Mouse (Mus musculus) heart, embryonic 14.5 days (tissue): ENCODE data around the gene Fbxl16. TPM values are rescaled to one million over a fixed set of nuclear protein-coding genes. Genes with fewer than 3 reads are reported as not detected.

Source experiments
- ATAC-seq: fragments of 200-750 bp; cut with Nextera tagmentation; 2 replicates; pipeline ENCODE4 v1.8.0; 2017; ENCODE audit warnings: low read depth, moderate TSS enrichment; ENCODE audit not compliant: insufficient number of reproducible peaks, insufficient read depth, low FRiP score
- H3K27ac ChIP-seq, 2 experiments: fragments of 200-500 bp in 1 of 2; fragments of 300-500 bp in 1 of 2; sonication (generic) in 1 of 2; replicated peaks in 1 of 2; 2 replicates each; pipeline ENCODE4 v1.5.1; 2012 to 2014; ENCODE audit warnings: low read depth in 2 of 2, low read length in 2 of 2, control low read depth in 1 of 2, mild to moderate bottlenecking in 1 of 2, mixed read lengths in 1 of 2; ENCODE audit not compliant: control insufficient read depth in 1 of 2, insufficient read depth in 1 of 2
- H3K27me3 ChIP-seq: fragments of 300-500 bp; sonication (generic); 2 replicates; pipeline ENCODE4 v1.6.1; 2014; ENCODE audit warnings: mild to moderate bottlenecking, low read length, control low read depth; ENCODE audit not compliant: control insufficient read depth, insufficient read depth
- H3K36me3 ChIP-seq: fragments of 300-500 bp; sonication (generic); 2 replicates; pipeline ENCODE4 v1.6.1; 2014; ENCODE audit warnings: mild to moderate bottlenecking, control low read depth, low read length, mixed read lengths; ENCODE audit not compliant: control insufficient read depth, insufficient read depth
- H3K4me1 ChIP-seq, 2 experiments: fragments of 200-500 bp in 1 of 2; fragments of 300-500 bp in 1 of 2; sonication (generic) in 1 of 2; 2 replicates each; pipeline ENCODE4 v1.6.1; 2012 to 2014; ENCODE audit warnings: low read length in 2 of 2, control low read depth in 1 of 2, mixed read lengths in 1 of 2; ENCODE audit not compliant: control insufficient read depth in 2 of 2, insufficient read depth in 2 of 2
- H3K4me2 ChIP-seq: fragments of 300-500 bp; sonication (generic); 2 replicates; pipeline ENCODE4 v1.6.1; 2014; ENCODE audit warnings: mild to moderate bottlenecking, low read length
- H3K4me3 ChIP-seq, 2 experiments: fragments of 200-500 bp in 1 of 2; fragments of 300-500 bp in 1 of 2; sonication (generic) in 1 of 2; 2 replicates each; pipeline ENCODE4 v1.5.1; 2012 to 2014; ENCODE audit warnings: low read length in 2 of 2, mild to moderate bottlenecking in 2 of 2, control low read depth in 1 of 2, low read depth in 1 of 2, moderate library complexity in 1 of 2; ENCODE audit not compliant: control insufficient read depth in 1 of 2, insufficient read depth in 1 of 2
- H3K9ac ChIP-seq: fragments of 300-500 bp; sonication (generic); 2 replicates; pipeline ENCODE4 v1.6.1; 2014; ENCODE audit warnings: mild to moderate bottlenecking, low read length
- H3K9me3 ChIP-seq: fragments of 300-500 bp; sonication (generic); 2 replicates; pipeline ENCODE4 v1.6.1; 2016; ENCODE audit warnings: low read length, control low read depth; ENCODE audit not compliant: control insufficient read depth
- WGBS: fragments of 180-500 bp; shearing (Covaris S2); extraction: QIAGEN DNeasy Blood & Tissue Kit; methylation state at CpG from one replicate; pipeline ENCODE4 v1.1.7; 2014; 5-methylcytosine and 5-hydroxymethylcytosine counted together
- polyA plus RNA-seq: library from polyadenylated mRNA; unstranded; fragments of >200 nt; fragmentation: Nextera tagmentation; extraction: Ambion mirVana; gene quantifications from 2 replicates; pipeline ENCODE4 v1.2.1, GENCODE M21; 2014

Gene Fbxl16
- polyA plus RNA-seq, 1 experiment from 2014 or later, result 1.1 TPM

- peak overlapping the region; percentile 85 for H3K9ac ChIP-seq
- peak overlapping the region in 1 of 2 experiments; percentile 99; a peak in 2 of 4 replicates for H3K27ac ChIP-seq
- H3K4me2 ChIP-seq, result peak overlapping the region; percentile 91
- WGBS, result 86% methylated on average over 12 of the region's 12 CpGs
- no peaks in the 10 kb centered on the region for H3K9me3 ChIP-seq
- H3K27me3 ChIP-seq, result no peaks in the 10 kb centered on the region
- H3K4me1 ChIP-seq, result peaks cover 29 to 58% of the 10 kb centered on the region in 2 experiments; a peak in 3 of 4 replicates
- no peak for ATAC-seq
- H3K4me3 ChIP-seq, result peak overlapping the region; percentile 57 to 70; a peak in 3 of 4 replicates
- H3K36me3 ChIP-seq, result peaks cover 65% of the 10 kb centered on the region
Observed at GRCm38 (mm10) chr17:25834595-25835222, 25.8 kb downstream of the Fbxl16 start.

- Histone ChIP-seq H3K9me3 (no peaks in the 10 kb centered on the region), H3K9ac (peak overlapping the region; percentile 85), H3K4me2 (peak overlapping the region; percentile 91; the same call in 1 of the 2 replicates), H3K4me1 (peaks cover 28 to 55% of the 10 kb centered on the region in 2 experiments; a peak in 3 of 4 replicates), H3K4me3 (no peak overlapping the region), H3K36me3 (peaks cover 65% of the 10 kb centered on the region), H3K27me3 (no peaks in the 10 kb centered on the region), H3K27ac (no peak overlapping the region)
- 96% methylated on average over 7 of the region's 7 CpGs for WGBS
- ATAC-seq, result no peak
Observed at GRCm38 (mm10) chr17:25835301-25835700, 26.4 kb downstream of the Fbxl16 start.

GRCm38 (mm10) chr17:25835816-25836215 is 26.9 kb downstream of the Fbxl16 start:
- Histone ChIP-seq H3K36me3 (peaks cover 65% of the 10 kb centered on the region), H3K4me1 (peaks cover 28 to 53% of the 10 kb centered on the region in 2 experiments; a peak in 3 of 4 replicates), H3K9ac (no peak overlapping the region), H3K4me3 (no peak overlapping the region), H3K9me3 (no peaks in the 10 kb centered on the region), H3K4me2 (peak overlapping the region; percentile 90), H3K27me3 (no peaks in the 10 kb centered on the region), H3K27ac (no peak overlapping the region; a peak in 1 of 4 replicates)
- 91% methylated on average over 16 of the region's 16 CpGs for WGBS
- no peak for ATAC-seq

GRCm38 (mm10) chr17:25836397-25837075 is 27.7 kb downstream of the Fbxl16 start:
- peaks cover 65% of the 10 kb centered on the region for H3K36me3 ChIP-seq
- WGBS, result 21% methylated on average over 23 of the region's 23 CpGs
- H3K4me1 ChIP-seq, result peaks cover 25 to 46% of the 10 kb centered on the region in 2 experiments; a peak in 3 of 4 replicates
- no peaks in the 10 kb centered on the region for H3K9me3 ChIP-seq
- peak overlapping the region; percentile 90 for H3K4me2 ChIP-seq
- peak overlapping the region; percentile 30 to 42 for H3K4me3 ChIP-seq
- peak overlapping the region; percentile 74 for H3K9ac ChIP-seq
- peak overlapping the region in 1 of 2 experiments; percentile 77; a peak in 2 of 4 replicates for H3K27ac ChIP-seq
- no peaks in the 10 kb centered on the region for H3K27me3 ChIP-seq
- no peak for ATAC-seq

GRCm38 (mm10) chr17:25837076-25837410 is 28.2 kb downstream of the Fbxl16 start, which contains the start of gene Rhbdl1:
Gene Rhbdl1, minus strand, starts transcription at chr17:25837295.
- Histone ChIP-seq H3K27me3 (no peaks in the 10 kb centered on the region), H3K9ac (peak within 1 kb of the TSS; percentile 74), H3K4me2 (peak within 1 kb of the TSS; percentile 90), H3K4me1 (peaks cover 21 to 41% of the 10 kb centered on the region in 2 experiments; a peak in 3 of 4 replicates), H3K4me3 (peak within 1 kb of the TSS; percentile 30 to 42), H3K27ac (peak within 1 kb of the TSS; percentile 9 to 77; a peak in 2 of 4 replicates), H3K9me3 (no peaks in the 10 kb centered on the region), H3K36me3 (peaks cover 67% of the 10 kb centered on the region)
- WGBS, result 1% methylated on average over 29 of the region's 29 CpGs
- ATAC-seq, result peak; percentile 8; the same call in 1 of the 2 replicates

GRCm38 (mm10) chr17:25837533-25837932 is 28.6 kb downstream of the Fbxl16 start:
- WGBS, result 25% methylated on average over 3 of the region's 3 CpGs
- Histone ChIP-seq H3K4me2 (peak overlapping the region; percentile 90), H3K9ac (peak overlapping the region; percentile 74), H3K27ac (peak overlapping the region in 1 of 2 experiments; percentile 77; a peak in 2 of 4 replicates), H3K36me3 (peaks cover 72% of the 10 kb centered on the region), H3K27me3 (no peaks in the 10 kb centered on the region), H3K4me3 (no peak overlapping the region), H3K9me3 (no peaks in the 10 kb centered on the region), H3K4me1 (peaks cover 21 to 40% of the 10 kb centered on the region in 2 experiments; a peak in 3 of 4 replicates)
- ATAC-seq, result no peak

GRCm38 (mm10) chr17:25838904-25839303 is 30.0 kb downstream of the Fbxl16 start:
- WGBS, result 87% methylated on average over 4 of the region's 4 CpGs
- no peak overlapping the region for H3K4me3 ChIP-seq
- no peak overlapping the region for H3K27ac ChIP-seq
- no peak overlapping the region for H3K9ac ChIP-seq
- no peaks in the 10 kb centered on the region for H3K27me3 ChIP-seq
- no peak for ATAC-seq
- H3K4me2 ChIP-seq, result no peak overlapping the region
- H3K9me3 ChIP-seq, result no peaks in the 10 kb centered on the region
- H3K36me3 ChIP-seq, result peaks cover 74% of the 10 kb centered on the region
- H3K4me1 ChIP-seq, result peaks cover 26 to 50% of the 10 kb centered on the region in 2 experiments
